Mouse (Mus musculus) forelimb bud, embryonic 11.5 days (tissue): ENCODE data around the gene Pex10.

ENCODE experiments used
- DNase-seq: peaks from one replicate; pipeline ENCODE4 v3.0.0-alpha.2; 2012; ENCODE audit warnings: low read depth, low spot score

Pex10 gene

DNA sequence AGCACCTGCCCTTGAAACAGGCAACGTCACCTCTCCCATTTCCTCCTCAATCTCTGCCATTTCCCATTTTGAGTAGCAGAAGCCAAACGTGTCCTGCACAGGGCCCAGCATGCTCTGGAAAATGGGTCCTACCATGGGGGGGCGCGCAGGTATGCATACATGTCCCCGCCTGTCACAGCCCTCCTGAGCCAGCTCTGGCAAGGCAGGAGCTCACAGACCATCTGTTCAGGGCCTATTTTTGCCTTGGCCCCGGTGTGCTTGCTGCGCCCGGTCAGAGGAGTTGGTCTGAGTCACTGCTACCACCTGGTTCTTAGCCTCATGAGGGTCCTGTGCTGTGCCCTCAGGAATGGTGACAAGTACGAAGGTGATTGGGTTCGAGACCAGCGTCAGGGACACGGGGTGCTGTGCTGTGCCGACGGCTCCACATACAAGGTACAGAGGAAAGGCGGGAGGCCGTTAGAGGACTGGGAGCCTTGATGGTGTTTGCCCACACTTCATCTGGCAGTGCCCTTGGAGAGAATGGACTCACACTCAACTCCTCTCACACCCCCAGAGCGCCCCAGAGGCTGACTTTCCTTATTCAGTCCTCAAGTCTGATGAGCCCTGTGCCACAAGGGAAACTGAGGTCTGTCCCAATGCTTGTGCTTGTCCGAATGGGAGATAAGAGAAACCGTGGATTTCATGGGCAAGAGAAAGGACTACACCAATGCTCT, 26.1 kb downstream of the Pex10 start:
- DNase-seq = no peak

DNA sequence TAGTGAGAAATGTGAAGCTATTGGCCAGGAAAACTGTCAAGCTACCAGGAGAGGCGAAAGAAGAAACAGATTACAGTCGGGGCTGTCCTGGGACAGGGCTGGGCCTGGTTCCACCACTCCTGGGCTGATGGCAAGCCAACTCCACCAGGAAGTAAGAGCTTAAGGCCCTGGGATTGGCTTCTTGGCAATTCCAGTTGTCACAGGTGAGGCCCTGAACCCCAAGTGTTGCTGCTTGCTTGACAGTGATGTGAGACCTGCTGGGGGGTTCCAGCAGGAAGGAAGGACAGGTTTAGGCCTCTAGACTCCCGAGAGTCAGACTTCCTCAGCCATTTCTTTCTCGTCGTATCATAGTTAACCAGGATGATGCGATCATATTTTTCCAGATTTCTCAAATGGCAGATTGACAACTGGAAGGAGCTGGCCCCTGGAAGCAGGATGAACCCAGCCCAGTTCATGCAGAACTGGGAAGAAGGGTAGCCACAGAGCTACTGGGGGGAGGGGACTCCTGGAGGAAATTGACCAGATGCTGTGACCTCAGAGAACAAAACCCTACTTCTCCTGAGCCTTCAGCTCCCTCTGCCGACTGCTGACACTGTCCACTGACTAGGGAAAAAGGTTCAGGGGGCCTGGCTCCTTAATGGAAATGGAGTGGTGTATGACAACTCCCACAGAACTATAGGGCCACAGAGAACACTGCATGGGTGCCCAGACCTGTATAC, 26.8 kb downstream of the Pex10 start:
- no peak for DNase-seq

DNA sequence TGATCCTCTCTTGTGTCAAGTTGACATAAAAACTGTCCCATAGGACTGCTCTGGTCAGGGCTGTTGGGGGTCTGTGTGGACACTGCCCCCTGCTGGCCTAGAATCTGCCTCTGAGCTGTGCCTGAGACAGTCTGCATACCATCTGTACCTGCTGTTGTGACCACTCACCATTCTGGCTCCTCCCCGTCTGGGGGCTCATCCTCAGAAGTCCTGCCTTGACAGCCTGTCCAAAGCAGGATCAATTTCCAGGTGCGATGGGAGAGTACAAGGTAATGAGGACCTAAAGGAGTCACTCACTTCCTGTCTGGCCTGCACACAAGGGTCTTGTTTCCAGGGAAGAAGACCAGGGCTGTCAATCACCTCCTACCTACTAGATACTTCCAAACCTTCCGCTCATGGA, 27.7 kb downstream of the Pex10 start:
- DNase-seq = peak; percentile 46

DNA sequence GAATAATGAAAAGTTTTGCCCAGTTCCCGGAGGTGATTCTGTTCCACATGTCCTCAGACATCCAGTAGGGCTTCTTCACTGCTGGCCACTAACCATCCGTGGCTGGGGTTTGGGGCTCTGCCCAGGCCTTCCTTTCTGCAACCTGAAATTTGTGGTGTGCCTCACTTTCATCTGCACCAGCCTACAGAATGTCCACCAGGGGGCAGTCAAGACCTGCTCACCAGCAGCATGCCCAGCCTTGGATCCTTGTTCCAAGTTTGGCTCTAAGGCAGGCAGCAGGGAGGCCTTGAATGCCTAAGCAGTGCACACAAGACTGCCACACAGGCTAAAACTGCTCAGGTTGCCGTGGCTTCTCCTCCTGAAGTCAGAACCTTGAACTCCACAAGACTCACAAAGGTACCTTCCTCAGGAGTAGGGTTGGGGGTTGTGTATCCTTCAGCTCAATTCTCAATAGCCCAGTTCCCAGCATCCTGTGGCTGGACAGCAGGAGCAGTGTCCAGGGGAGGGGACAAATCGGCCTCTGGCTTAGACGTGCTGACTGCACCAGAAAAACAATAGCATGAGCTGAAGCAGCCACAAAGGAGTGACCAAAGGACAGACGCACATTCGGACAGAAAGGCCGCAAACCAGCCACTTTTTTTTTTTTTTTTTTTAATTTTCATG, 28.6 kb downstream of the Pex10 start:
- DNase-seq = peak; percentile 95

DNA sequence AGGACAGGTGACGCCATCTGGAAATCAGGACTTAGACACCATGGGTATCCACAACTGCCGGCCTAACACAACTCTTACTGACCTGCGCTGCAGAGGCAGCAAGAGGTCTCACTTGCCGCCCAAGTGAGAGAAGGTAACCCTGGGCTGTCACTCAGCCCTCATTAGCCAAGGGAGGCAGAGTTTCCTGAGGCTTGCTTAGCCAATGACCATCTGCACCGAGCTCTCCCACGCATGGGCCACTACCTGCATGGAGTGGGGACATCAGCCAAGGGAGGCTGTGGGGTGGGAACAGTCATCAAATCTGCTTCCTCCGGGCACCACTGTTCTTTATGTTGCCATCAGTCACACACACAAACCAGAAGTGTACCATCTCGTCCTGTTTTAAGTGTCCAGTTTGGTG, 29.2 kb downstream of the Pex10 start:
- no peak for DNase-seq

DNA sequence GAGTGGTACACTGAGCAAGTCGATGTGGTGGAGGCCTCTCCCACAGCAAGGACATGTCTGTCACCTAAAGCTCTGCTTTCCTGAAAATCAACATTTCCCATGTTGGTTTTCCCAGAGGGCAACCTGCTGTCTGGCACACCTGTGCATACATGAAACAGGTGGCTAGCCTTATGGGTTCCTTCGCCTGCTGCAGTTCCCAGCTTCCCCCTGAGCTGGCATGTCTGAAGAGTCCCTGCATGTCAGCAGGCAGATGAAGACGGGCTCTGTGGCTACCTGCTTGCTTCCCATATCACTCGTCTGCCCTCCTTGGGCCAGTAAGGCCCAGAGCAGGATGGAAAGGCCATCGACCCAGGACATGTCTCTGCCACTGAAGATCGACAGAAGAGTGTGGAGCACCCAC, 30.6 kb downstream of the Pex10 start:
- DNase-seq = no peak

DNA sequence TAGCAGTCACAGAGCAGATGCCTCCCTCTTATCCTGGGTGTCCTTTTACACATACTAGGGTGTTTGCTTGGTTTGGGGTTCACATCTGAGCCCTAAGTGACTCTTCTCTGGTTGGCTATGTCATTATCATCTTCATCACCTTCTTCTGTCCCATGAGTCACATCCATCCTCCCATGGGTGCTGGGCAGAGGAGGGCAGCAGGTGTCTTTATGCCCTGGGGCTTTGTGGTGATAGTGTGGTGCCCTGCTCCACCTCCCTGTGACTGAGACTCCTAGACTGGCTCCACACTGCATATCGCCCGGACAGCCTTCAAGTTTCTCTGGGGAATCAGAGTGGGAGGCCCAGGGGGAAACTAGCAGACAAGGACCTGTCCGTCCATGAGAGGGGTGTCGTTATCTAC, 31.8 kb downstream of the Pex10 start:
- no peak for DNase-seq

DNA sequence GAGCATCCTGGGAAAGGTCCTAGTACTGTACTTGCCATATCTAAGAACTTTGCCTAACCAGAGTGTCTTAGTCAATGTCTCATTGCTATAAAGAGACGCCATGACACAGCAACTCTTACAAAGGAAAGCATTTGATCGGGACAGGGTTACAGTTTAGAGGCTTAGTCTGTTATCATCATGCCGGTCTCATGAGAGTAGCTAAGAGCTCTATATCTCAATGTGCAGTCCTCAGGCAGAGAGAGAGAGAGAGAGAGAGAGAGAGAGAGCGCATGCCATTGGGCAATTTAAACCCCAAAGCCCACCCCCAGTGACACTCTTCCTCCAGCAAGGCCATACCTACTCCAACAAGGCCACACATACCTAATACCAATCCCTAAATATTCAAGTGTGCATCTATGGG, 41.1 kb downstream of the Pex10 start:
- no peak for DNase-seq

DNA sequence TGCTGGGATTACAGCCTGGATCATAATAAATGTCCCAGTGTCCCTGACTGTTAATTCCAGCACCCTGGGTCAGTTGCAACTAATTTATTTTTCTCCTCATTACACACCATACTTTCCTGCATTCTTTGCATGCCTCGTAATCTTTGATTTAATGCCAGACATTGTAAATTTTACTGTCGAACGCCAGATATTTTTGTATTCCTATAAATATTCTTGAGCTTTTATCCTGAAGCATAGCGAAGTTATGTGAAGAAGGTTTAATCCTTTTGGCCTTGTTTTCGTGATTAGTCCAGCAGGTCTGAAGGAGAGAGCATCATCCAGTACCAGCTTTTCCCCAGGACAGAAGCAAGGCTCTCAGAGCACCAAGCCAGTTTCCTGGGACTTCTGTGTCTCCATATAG, 42.7 kb downstream of the Pex10 start:
- no peak for DNase-seq

DNA sequence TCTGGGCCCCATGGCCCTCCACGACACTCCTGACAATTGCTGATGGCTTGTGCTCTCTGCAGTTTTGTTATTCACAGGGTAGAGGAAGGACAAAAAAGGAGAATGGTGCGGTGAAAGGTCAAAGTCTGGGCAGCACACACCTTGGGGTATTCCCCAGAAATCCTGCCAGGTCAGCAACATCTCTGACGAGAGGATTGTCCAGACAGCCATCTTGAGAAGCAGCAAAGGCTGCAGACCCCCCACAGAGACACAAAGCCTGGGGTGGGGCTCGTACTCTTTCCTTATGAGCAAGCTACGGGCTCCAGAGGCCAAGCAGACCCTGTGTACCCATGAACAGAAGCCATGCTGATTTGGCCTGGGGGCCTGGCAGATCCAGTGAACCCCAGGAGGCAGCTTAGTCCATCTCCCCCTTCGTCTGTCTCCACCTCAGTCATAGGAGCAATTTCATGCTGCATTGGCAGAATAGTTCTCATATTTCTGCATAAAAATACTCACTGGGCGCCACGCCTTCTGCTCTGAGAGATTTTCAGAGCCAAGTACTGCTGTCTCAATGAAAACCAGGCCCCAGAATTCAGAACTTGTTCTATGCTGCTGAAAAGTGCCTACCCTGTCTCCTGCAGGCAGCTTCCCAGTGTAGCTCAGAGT, 47.1 kb downstream of the Pex10 start:
- DNase-seq = no peak

DNA sequence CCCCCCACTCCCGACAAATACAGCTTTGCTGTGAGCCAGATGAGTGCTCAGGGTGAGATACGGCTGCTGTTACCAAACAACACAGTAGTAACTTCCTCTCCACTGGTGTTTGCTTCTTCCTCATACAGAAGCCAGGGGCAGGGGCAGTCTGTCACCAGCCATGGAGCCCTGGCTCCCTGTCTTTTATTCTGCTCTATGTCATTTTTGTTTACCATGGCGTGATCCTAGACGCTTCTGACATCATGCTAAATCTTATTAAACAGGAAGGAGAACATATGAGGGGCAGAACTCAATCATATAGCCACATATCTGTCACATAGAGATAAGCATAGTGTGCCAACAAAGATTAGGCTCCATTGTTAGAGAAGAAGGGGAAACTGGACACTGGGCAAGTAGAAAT, 49.8 kb downstream of the Pex10 start:
- no peak for DNase-seq

DNA sequence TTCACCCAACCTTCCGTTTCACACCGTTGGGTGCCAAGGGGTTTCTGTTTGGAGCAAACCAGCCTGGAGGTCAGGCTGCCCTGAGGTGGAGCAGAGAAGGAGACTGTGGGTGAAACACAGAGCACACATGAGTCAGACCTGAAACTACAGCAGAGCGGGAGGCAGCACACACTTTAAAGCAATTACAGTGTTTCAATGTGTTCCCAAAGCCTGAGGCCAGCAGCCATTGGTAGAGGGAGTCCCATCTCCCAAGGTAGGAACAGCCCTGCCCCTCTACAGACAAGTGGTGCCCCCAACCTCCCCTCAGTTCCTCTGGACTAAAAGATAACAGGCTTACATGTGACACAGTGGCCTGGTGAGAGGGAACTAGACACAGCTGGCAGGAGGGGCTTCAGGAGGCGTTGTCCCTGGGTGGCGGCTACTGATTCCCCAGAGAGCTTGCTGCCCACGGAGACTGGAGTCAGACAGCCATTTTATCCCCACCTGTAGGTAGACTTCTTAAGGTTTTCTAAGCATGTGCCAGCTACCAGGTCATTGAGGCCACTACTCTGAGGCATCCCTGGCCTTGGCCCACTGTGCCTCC, 50.7 kb downstream of the Pex10 start:
- no peak for DNase-seq

DNA sequence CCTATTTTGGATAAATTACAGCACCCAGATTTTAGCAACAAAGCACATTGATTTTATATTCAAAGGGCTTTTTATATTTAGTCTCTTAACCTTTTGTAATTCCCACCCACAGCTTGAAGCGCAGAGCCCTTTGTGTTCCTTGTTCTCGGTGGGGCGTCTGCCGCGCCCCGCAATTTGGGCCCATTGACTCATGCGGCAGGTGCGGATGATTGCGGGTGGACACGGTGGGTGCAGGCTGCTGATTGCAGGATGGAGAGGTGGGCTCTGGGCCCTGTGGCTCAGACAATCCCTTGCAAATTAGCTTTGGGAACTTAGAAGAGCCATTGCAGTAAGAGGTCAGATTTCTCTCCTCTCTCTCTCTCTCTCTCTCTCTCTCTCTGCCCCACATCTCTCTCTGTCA, 51.5 kb downstream of the Pex10 start:
- DNase-seq = no peak

DNA sequence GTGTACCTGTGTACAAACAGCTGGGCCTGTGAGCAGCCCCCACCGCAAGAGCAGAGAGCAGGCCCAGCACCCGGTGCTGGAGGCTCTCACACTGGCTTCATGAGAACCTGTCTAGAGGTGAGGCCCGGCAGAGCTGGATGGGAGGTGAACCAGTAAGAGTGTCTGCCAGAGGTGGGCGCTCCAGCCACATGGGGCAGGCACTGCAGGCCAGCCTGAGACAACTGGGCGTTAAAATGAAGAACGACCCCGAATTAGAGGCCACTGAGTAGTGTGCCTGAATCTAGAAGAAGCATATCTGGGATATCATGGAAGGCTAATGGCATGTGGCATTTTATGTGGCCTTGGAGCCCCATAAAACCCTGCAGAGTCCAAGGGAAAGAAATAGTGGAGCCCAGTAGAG, 53.2 kb downstream of the Pex10 start:
- no peak for DNase-seq

DNA sequence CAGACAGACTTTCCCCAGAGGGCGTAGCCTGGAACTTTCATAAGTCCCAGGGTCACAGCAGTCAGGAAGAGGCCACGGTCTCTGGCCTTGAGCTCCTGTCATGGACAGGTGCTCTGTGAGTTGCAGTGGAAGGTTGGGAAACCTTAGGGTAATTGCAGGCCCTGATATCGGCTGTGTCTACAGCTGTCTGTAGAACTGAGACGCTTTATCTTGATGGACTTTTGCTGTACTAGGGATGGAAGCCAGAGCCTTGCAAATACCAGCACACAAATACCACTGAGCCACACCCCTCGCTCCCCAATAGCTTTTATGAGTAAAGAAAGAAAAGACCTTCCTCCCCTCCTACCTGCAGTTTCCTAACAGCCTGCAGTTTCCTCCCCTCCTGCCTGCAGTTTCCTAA, 53.8 kb downstream of the Pex10 start:
- DNase-seq = no peak

DNA sequence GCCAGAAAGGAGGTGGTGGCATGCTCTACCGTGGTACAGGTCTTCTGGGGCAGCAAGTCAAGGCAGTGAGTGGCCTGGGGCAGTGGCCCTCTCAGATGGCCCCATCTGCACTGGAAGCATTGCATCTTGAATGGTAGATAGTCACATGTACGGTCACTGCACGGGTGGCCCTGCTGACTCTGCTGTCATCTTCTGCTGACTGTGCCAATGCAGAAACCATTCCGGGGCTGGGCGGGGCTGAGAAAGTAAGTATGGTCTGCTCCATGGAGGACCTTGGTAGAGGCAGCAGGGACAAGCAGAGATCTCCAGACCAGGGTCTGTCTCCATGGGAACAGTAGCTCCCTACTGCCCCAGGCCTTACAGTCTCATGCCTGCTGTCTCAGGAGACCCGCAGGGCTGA, 54.4 kb downstream of the Pex10 start:
- DNase-seq = no peak
